Mouse (Mus musculus) limb, embryonic 15.5 days (tissue): ENCODE measurements around the gene Lrrc74b. TPM values are rescaled to one million over a fixed set of nuclear protein-coding genes. Genes with fewer than 3 reads are reported as not detected.

Experiments
- polyA plus RNA-seq: library from polyadenylated mRNA; unstranded; fragments of >200 nt; fragmentation: Nextera tagmentation; extraction: Ambion mirVana; gene quantifications from 2 replicates; pipeline ENCODE4 v1.2.1, GENCODE M21; 2015

Lrrc74b gene
- polyA plus RNA-seq, 1 experiment from 2014 or later = not detected

Other genes starting within 250 kb of the Lrrc74b start
- gene Serpind1, start 229.9 kb downstream of the Lrrc74b start, polyA plus RNA-seq = 0.68 and 1.1 TPM in 2 replicates
- 18.1 and 20.5 TPM in 2 replicates for gene Snap29, start 155.3 kb downstream of the Lrrc74b start, polyA plus RNA-seq
- 26.0 and 30.7 TPM in 2 replicates for gene Pi4ka, start 154.9 kb downstream of the Lrrc74b start, polyA plus RNA-seq
- 69.5 and 72.8 TPM in 2 replicates for gene Crkl, start 109.3 kb downstream of the Lrrc74b start, polyA plus RNA-seq
- 0.36 and 2.7 TPM in 2 replicates for gene Aifm3, start 71.6 kb downstream of the Lrrc74b start, polyA plus RNA-seq
- gene Lztr1, start 52.6 kb downstream of the Lrrc74b start, polyA plus RNA-seq = 84.2 and 97.8 TPM in 2 replicates
- 63.2 and 72.4 TPM in 2 replicates for gene Thap7, start 30.1 kb downstream of the Lrrc74b start, polyA plus RNA-seq
- 0.99 and 1.8 TPM in 2 replicates for gene P2rx6, start 638 bp upstream of the Lrrc74b start, polyA plus RNA-seq
- gene Slc7a4, start 22.0 kb upstream of the Lrrc74b start, polyA plus RNA-seq = 9.9 and 11.2 TPM in 2 replicates
- 26.0 and 26.8 TPM in 2 replicates for gene Smpd4, start 58.1 kb upstream of the Lrrc74b start, polyA plus RNA-seq
- gene Ccdc74a, start 85.2 kb upstream of the Lrrc74b start, polyA plus RNA-seq = 6.1 and 7.6 TPM in 2 replicates
- 40.6 and 42.8 TPM in 2 replicates for gene Med15, start 171.6 kb upstream of the Lrrc74b start, polyA plus RNA-seq
- gene Klhl22, start 198.4 kb upstream of the Lrrc74b start, polyA plus RNA-seq = 83.9 and 88.5 TPM in 2 replicates
- gene Scarf2, start 236.0 kb upstream of the Lrrc74b start, polyA plus RNA-seq = 25.0 and 32.4 TPM in 2 replicates